Mouse (Mus musculus): ENCODE data around the gene Fbxo30. TPM values are rescaled to one million over a fixed set of nuclear protein-coding genes. Genes with fewer than 3 reads are reported as not detected.
"Not testable (repeated sequence)": the region's sequence is repeated elsewhere in the genome, so short reads cannot be mapped to it uniquely, and the experiment has no call there.

The Fbxo30 gene
- polyA plus RNA-seq (2014; fragmentation: Nextera tagmentation; extraction: Ambion mirVana), result 46.3 and 48.6 TPM in 2 replicates

DNA sequence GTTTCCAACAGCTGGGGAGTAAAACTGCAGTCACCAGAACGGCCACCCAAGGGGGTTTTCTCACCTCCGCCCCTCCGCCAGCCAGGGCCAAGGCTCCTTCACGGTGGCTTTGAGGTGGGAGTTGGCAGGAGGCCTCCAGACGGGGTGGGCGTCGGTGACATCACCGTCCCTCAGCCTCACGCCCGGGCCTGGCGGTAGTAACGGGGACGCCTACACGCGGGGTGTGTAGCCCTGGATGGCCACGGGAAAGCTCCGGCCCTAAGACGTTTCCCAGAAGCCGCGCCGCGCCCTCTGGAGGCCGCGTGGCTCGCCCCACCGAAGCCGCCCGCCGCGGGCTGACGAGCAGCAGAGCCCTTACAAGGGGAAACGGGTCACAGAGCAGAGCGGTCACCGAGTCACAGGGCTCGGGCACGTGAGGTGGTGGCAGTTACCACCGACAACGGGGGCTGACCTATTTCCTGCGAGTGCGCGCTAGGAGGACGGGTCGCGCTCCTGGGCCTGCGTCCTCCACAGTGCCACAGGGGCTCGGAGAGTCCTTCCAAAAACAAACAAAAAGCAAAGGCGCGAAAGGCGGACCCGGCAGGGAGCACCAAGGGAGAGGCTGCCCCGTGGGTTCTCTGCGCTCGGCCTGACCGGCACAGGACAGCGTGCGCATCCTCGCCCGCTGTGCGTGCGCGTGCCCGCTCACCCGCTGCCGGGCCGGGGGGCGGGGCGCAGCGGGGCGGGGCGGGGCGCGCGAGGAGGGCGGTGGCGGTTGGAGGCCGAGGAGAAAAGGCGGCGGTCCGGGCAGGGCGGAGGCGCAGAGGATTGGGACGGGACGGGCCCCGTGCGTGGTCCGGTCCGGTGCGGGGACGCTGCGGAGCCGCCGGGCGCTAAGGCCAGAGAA, at the start of gene Fbxo30:
Fbxo30 (plus strand) TSS at position 753 of the 886 bp plus-strand sequence.
- peak within 1 kb of the TSS; percentile 76 for H3K4me2 ChIP-seq (ENCODE audit: low read depth, low read length)
- H3K27ac ChIP-seq (replicated peaks; ENCODE audit: low read depth, low read length), result peak within 1 kb of the TSS; percentile 94
- H3K9me3 ChIP-seq (replicated peaks; ENCODE audit: control insufficient read depth, low read length), result no peaks in the 10 kb centered on the region
- H3K27me3 ChIP-seq (ENCODE audit: control insufficient read depth, insufficient read depth, low read length), result no peaks in the 10 kb centered on the region
- H3K36me3 ChIP-seq (replicated peaks; ENCODE audit: control insufficient read depth, insufficient read depth, low read depth, low read length), result no peaks in the 10 kb centered on the region
- H3K4me1 ChIP-seq (ENCODE audit: control insufficient read depth, insufficient read depth, low read length), result no peaks in the 10 kb centered on the region
- peak within 1 kb of the TSS; percentile 92 for H3K4me3 ChIP-seq (ENCODE audit: low read depth, low read length)
- ATAC-seq (replicated peaks; ENCODE audit: insufficient number of reproducible peaks, low FRiP score, low TSS enrichment, low read depth) (peak; percentile 94), DNase-seq (ENCODE audit: low spot score) (peak; percentile 89)
- H3K9ac ChIP-seq (replicated peaks; ENCODE audit: low read length), result peak within 1 kb of the TSS; percentile 96
- under 1% methylated on average over 57 of the region's 93 CpGs for WGBS

DNA sequence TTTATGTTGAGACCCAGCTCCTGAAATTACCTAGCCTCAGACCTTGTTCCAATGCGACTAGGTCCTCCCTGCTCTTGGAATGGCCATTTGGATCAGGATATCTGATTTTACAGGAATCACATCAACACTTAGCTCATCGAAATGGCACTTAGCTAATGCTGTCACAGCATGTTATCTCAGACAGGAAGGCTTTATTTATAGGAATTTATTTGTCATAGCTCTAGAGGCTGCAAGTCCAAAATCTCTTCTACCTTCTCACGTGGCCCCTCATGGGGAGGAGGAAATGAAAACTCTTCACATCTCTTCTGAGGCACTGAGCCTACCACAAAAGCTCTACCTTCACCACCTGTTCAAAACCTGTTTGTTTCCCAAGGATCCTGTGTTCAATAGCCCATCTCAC, 47.9 kb upstream of the Fbxo30 start:
- H3K4me1 ChIP-seq (ENCODE audit: control insufficient read depth, insufficient read depth, low read length), result no peaks in the 10 kb centered on the region
- 75% methylated on average over 3 of the region's 3 CpGs for WGBS
- no peak overlapping the region for H3K9ac ChIP-seq (replicated peaks; ENCODE audit: low read length)
- H3K4me3 ChIP-seq (ENCODE audit: low read depth, low read length), result no peak overlapping the region
- H3K27me3 ChIP-seq (ENCODE audit: control insufficient read depth, insufficient read depth, low read length), result no peaks in the 10 kb centered on the region
- ATAC-seq (replicated peaks; ENCODE audit: insufficient number of reproducible peaks, low FRiP score, low TSS enrichment, low read depth) (no peak), DNase-seq (ENCODE audit: low spot score) (no peak)
- no peak overlapping the region for H3K4me2 ChIP-seq (ENCODE audit: low read depth, low read length)
- H3K27ac ChIP-seq (replicated peaks; ENCODE audit: low read depth, low read length), result no peak overlapping the region
- no peaks in the 10 kb centered on the region for H3K9me3 ChIP-seq (replicated peaks; ENCODE audit: control insufficient read depth, low read length)
- no peaks in the 10 kb centered on the region for H3K36me3 ChIP-seq (replicated peaks; ENCODE audit: control insufficient read depth, insufficient read depth, low read depth, low read length)

DNA sequence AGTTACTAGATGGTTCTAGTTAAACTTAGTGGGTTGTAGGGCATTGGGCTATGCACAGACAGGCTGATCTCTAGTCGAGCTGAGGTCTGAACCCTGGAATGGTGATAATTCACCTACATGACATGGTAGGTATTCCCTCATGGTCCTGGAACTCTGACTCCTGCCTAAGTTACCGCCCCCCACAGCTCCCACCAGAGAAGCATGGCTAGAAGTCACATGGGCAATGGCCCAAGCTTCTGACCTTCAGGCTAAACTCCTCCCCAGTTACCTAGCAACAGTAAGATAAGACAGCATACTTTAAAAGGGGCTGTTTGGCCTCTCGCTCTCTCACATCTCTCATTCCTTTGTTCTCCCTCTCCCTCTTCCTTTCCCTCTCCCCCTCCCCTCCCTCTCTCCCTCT, 38.1 kb upstream of the Fbxo30 start:
- H3K4me1 ChIP-seq (ENCODE audit: control insufficient read depth, insufficient read depth, low read length); H3K9me3 ChIP-seq (replicated peaks; ENCODE audit: control insufficient read depth, low read length); H3K27me3 ChIP-seq (ENCODE audit: control insufficient read depth, insufficient read depth, low read length); DNase-seq (ENCODE audit: low spot score); H3K4me2 ChIP-seq (ENCODE audit: low read depth, low read length); H3K9ac ChIP-seq (replicated peaks; ENCODE audit: low read length); H3K36me3 ChIP-seq (replicated peaks; ENCODE audit: control insufficient read depth, insufficient read depth, low read depth, low read length); H3K27ac ChIP-seq (replicated peaks; ENCODE audit: low read depth, low read length); H3K4me3 ChIP-seq (ENCODE audit: low read depth, low read length); ATAC-seq (replicated peaks; ENCODE audit: insufficient number of reproducible peaks, low FRiP score, low TSS enrichment, low read depth): not testable (repeated sequence)
- 54% methylated on average over 3 of the region's 3 CpGs for WGBS

DNA sequence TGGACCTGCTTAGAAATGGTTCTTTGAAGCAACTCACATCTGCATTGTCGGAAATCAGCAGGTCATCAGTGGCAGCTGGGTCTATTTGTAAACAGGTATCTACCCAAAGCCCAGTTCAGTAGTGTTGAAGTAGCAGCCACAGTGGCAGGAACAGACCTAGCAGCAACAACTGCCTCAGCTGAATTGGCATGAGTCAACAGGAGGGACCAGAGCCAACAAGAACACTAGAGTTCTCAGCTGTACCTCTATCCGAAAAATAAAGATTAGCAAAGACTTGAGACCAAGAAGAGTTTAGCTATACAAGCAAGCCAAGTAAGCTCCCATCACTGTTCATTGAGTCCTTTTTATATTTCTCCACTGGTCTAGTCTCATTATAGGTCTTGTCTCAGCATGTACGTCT, 32.9 kb upstream of the Fbxo30 start:
- no peaks in the 10 kb centered on the region for H3K9me3 ChIP-seq (replicated peaks; ENCODE audit: control insufficient read depth, low read length)
- no peak overlapping the region for H3K4me3 ChIP-seq (ENCODE audit: low read depth, low read length)
- DNase-seq (ENCODE audit: low spot score), result no peak
- 88% methylated on average over 3 of the region's 3 CpGs for WGBS
- H3K27me3 ChIP-seq (ENCODE audit: control insufficient read depth, insufficient read depth, low read length), result no peaks in the 10 kb centered on the region
- no peaks in the 10 kb centered on the region for H3K4me1 ChIP-seq (ENCODE audit: control insufficient read depth, insufficient read depth, low read length)
- no peak overlapping the region for H3K9ac ChIP-seq (replicated peaks; ENCODE audit: low read length)
- no peaks in the 10 kb centered on the region for H3K36me3 ChIP-seq (replicated peaks; ENCODE audit: control insufficient read depth, insufficient read depth, low read depth, low read length)
- H3K4me2 ChIP-seq (ENCODE audit: low read depth, low read length), result no peak overlapping the region
- no peak overlapping the region for H3K27ac ChIP-seq (replicated peaks; ENCODE audit: low read depth, low read length)
- ATAC-seq (replicated peaks; ENCODE audit: insufficient number of reproducible peaks, low FRiP score, low TSS enrichment, low read depth), result no peak

DNA sequence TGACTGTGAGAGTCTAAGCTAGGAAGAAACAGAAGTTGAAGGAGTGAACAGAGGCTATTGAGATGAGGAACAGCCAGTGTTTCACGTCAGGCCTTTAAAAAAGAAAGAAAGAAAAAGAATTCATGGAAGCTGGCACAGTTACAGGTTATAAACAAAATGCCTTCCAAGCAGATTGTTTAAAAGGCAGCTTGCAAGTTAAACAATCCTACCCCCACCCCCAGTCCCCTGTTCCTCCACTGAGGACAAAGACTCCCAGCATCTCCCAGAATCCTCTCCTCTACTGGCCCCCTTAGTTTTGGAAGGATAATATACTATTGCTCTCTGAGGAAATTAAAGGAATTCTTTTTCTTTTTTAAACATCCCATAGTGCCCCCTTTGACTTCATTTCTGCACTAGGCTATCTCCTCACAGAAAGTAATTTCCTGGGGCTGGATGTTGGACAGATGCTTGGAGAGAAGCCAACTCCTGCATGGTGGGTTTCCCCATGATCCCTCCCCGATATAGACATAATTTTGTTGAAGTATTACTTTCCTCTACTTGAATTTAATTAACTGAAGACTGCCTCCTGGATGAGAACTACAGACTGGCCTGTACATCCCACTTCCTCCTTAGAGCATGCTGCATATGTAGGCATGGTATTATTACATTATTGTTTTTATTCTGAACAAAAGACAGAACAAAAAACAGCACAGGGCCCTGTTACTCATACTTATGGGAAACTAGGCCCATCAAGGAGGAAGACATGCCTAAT, 30.7 kb upstream of the Fbxo30 start:
- Histone ChIP-seq H3K27me3 (ENCODE audit: control insufficient read depth, insufficient read depth, low read length) (no peaks in the 10 kb centered on the region), H3K36me3 (replicated peaks; ENCODE audit: control insufficient read depth, insufficient read depth, low read depth, low read length) (no peaks in the 10 kb centered on the region), H3K27ac (replicated peaks; ENCODE audit: low read depth, low read length) (no peak overlapping the region), H3K4me1 (ENCODE audit: control insufficient read depth, insufficient read depth, low read length) (no peaks in the 10 kb centered on the region), H3K4me2 (ENCODE audit: low read depth, low read length) (no peak overlapping the region), H3K4me3 (ENCODE audit: low read depth, low read length) (no peak overlapping the region), H3K9me3 (replicated peaks; ENCODE audit: control insufficient read depth, low read length) (no peaks in the 10 kb centered on the region), H3K9ac (replicated peaks; ENCODE audit: low read length) (no peak overlapping the region)
- 68% methylated on average over 2 of the region's 2 CpGs for WGBS
- ATAC-seq (replicated peaks; ENCODE audit: insufficient number of reproducible peaks, low FRiP score, low TSS enrichment, low read depth), result no peak
- no peak for DNase-seq (ENCODE audit: low spot score)

DNA sequence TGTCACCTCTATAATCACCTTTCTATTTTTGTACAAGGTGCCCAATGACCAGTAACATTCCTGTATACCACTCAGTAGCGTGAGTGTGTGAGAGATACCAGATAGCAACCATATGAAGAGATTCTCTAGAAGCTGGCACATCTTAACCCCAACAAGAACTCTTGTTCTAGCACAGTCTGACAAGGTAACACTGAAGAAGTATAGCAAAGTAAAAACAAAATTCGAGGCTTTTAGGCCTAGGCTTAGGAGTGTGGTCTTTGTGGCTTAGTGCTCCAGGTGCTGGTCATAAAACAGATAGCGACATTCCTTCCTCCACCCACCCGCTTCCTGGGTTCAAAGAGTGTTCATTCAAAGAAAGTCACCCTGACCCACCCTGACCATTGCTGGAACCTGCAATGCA, 27.5 kb upstream of the Fbxo30 start:
- DNase-seq (ENCODE audit: low spot score), result not testable (repeated sequence)

DNA sequence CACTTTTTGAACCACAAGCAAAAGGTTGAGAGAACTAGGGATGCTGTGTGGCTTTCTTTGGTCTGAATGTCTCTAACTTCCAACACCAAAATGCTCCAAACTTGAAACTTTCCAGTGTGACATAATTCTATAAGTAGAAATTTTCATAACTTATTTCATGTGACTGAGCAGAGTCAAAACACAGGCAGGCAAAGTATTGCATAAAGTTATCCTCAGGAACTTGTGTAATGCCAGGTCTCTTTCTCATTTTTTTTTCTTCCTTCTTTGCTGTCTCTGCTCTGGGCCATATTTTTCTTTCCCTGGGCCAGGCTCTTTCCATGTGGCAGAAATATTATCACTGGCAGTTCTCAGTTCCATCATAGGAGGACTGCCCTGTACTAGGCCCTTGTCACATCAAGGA, 21.0 kb upstream of the Fbxo30 start:
- Histone ChIP-seq H3K27ac (replicated peaks; ENCODE audit: low read depth, low read length) (no peak overlapping the region), H3K27me3 (ENCODE audit: control insufficient read depth, insufficient read depth, low read length) (no peaks in the 10 kb centered on the region), H3K4me3 (ENCODE audit: low read depth, low read length) (no peak overlapping the region), H3K9ac (replicated peaks; ENCODE audit: low read length) (no peak overlapping the region), H3K4me1 (ENCODE audit: control insufficient read depth, insufficient read depth, low read length) (no peaks in the 10 kb centered on the region), H3K4me2 (ENCODE audit: low read depth, low read length) (no peak overlapping the region), H3K9me3 (replicated peaks; ENCODE audit: control insufficient read depth, low read length) (no peaks in the 10 kb centered on the region), H3K36me3 (replicated peaks; ENCODE audit: control insufficient read depth, insufficient read depth, low read depth, low read length) (no peaks in the 10 kb centered on the region)
- no peak for DNase-seq (ENCODE audit: low spot score)
- ATAC-seq (replicated peaks; ENCODE audit: insufficient number of reproducible peaks, low FRiP score, low TSS enrichment, low read depth), result no peak

More for the DNA sequence above, 27.5 kb upstream of the Fbxo30 start:
- ATAC-seq (replicated peaks; ENCODE audit: insufficient number of reproducible peaks, low FRiP score, low TSS enrichment, low read depth); H3K27me3 ChIP-seq (ENCODE audit: control insufficient read depth, insufficient read depth, low read length); H3K27ac ChIP-seq (replicated peaks; ENCODE audit: low read depth, low read length); H3K4me2 ChIP-seq (ENCODE audit: low read depth, low read length); H3K9me3 ChIP-seq (replicated peaks; ENCODE audit: control insufficient read depth, low read length); H3K4me1 ChIP-seq (ENCODE audit: control insufficient read depth, insufficient read depth, low read length); H3K36me3 ChIP-seq (replicated peaks; ENCODE audit: control insufficient read depth, insufficient read depth, low read depth, low read length); H3K4me3 ChIP-seq (ENCODE audit: low read depth, low read length); H3K9ac ChIP-seq (replicated peaks; ENCODE audit: low read length): not testable (repeated sequence)
- 87% methylated on average over 4 of the region's 4 CpGs for WGBS

DNA sequence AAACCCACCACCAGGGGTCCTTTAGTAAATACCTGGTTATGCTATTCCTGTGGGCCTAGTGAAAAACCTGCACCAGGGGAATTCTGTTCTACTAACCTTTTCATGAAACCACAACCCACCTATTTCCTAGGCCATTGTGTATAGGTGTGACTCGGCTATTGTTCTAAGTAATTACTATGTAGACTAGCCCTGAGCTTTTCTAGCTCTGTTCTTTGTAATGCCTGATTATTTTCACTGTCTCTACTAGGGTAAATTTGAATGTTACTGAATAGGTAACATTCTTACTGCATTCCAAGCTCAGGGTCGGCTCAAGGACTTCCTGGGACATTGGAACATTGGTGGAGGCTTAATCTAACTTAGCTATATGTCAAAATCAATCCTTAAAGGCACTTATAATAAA, 18.8 kb upstream of the Fbxo30 start:
- 72% methylated on average over 2 of the region's 2 CpGs for WGBS
- H3K9ac ChIP-seq (replicated peaks; ENCODE audit: low read length); H3K4me2 ChIP-seq (ENCODE audit: low read depth, low read length); H3K36me3 ChIP-seq (replicated peaks; ENCODE audit: control insufficient read depth, insufficient read depth, low read depth, low read length); H3K27me3 ChIP-seq (ENCODE audit: control insufficient read depth, insufficient read depth, low read length); H3K4me3 ChIP-seq (ENCODE audit: low read depth, low read length); H3K9me3 ChIP-seq (replicated peaks; ENCODE audit: control insufficient read depth, low read length); DNase-seq (ENCODE audit: low spot score); H3K4me1 ChIP-seq (ENCODE audit: control insufficient read depth, insufficient read depth, low read length); H3K27ac ChIP-seq (replicated peaks; ENCODE audit: low read depth, low read length); ATAC-seq (replicated peaks; ENCODE audit: insufficient number of reproducible peaks, low FRiP score, low TSS enrichment, low read depth): not testable (repeated sequence)
